Mouse (Mus musculus): ENCODE data around the gene Usp9x. TPM values are rescaled to one million over a fixed set of nuclear protein-coding genes. Genes with fewer than 3 reads are reported as not detected.

Usp9x gene
- polyA plus RNA-seq, 1 experiment from 2014 or later, result 47.0 TPM

DNA sequence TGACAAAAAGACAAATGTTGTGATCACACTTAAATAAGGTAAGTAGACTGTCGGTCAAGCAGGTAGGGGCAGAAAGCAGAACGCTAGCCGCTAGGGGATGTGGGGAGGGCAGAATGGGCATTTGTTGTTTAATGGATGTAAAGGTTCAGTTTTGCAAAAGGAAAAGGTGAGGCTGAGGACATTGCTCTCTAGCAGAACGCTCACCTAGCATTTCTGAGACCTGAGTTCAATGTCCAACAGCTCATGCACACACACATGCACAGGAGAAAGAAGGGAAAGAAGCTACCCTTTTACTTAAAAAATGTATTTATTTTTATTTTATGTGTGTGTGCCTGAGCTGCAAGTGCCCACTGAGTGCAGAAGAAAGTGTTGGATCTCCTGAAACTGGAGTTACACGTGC lies 26.6 kb upstream of the Usp9x start:
- ATAC-seq (ENCODE audit: insufficient number of reproducible peaks, insufficient read depth, low FRiP score, low TSS enrichment), result no peak
- WGBS, result 86% methylated on average over 5 of the region's 5 CpGs
- Histone ChIP-seq H3K4me1 (no peaks in the 10 kb centered on the region), H3K27me3 (peaks cover 6% of the 10 kb centered on the region; the same call in 1 of the 2 replicates), H3K9ac (no peak overlapping the region), H3K4me3 (no peak overlapping the region), H3K9me3 (no peaks in the 10 kb centered on the region), H3K36me3 (no peaks in the 10 kb centered on the region), H3K4me2 (replicated peaks) (no peak overlapping the region), H3K27ac (no peak overlapping the region)

DNA sequence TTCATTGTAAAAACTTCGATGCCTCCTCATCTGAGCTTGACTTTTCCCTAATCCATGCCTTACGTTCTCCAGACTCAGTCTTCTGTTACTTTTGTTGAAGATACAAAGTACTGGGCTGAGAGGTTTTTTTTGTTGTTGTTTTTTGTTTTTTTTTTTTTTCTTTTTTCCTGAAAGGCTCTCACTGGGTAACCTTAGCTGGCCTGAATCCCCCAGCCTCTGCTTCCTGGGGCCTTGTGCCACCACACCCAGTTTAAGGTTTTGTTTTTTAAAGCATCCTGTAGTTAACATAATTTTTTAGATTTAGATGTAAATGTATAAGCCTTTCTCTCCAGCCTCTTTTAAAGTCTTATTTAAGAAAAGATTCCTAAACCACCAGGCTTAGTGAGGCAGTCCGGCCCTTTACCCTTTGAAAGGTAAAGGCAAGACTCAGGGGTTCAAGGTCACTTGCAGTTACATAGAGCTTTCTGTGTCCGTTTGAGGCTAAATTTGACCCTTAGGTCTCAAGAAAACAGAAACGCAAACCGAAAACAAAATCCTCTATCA lies 24.3 kb upstream of the Usp9x start:
- Histone ChIP-seq H3K36me3 (no peaks in the 10 kb centered on the region), H3K4me1 (no peaks in the 10 kb centered on the region), H3K4me3 (no peak overlapping the region), H3K4me2 (replicated peaks) (no peak overlapping the region; the same call in 1 of the 2 replicates), H3K9me3 (no peaks in the 10 kb centered on the region), H3K27ac (no peak overlapping the region), H3K9ac (no peak overlapping the region), H3K27me3 (no peaks in the 10 kb centered on the region)
- ATAC-seq (ENCODE audit: insufficient number of reproducible peaks, insufficient read depth, low FRiP score, low TSS enrichment), result no peak
- WGBS, result 32% methylated on average over 6 of the region's 6 CpGs

DNA sequence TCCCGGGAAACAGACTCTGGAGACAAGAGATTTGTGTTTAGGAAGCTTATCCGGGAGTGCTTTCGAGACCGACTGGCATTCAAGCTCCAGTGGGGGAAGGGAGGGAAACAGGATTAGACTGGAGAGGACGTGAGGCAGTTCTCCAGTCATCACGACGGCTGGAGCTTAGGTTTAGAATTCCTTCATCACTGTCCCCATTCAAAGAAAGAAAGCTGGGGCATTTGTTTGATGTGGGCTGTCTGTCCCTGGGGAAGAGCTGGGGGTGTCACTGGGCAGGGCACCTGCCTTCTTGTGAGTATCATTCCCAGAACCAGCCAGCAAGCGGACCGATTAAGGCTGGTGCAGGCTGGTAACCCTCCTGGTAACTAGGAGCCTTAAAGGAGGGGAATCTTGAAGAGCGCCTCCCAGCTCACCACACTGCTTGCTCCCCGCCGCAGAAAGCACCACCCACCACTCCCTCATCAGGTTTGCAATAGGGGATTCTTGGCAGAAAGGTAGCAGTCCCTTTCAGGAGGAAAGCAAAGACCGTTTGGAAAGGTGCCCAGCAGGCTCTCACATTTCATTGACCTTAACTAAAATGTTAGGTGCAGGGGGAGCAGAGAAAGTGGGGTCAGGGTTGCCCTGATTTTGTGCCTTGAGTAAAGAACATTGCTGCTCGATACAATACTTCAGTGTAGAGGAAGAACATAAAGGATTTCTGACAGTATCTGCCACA lies 23.5 kb upstream of the Usp9x start:
- Histone ChIP-seq H3K36me3 (no peaks in the 10 kb centered on the region), H3K9ac (no peak overlapping the region), H3K27ac (peak overlapping the region; percentile 74; the same call in 1 of the 2 replicates), H3K4me3 (no peak overlapping the region), H3K4me2 (replicated peaks) (peak overlapping the region; percentile 43), H3K27me3 (no peaks in the 10 kb centered on the region), H3K4me1 (no peaks in the 10 kb centered on the region), H3K9me3 (no peaks in the 10 kb centered on the region)
- ATAC-seq (ENCODE audit: insufficient number of reproducible peaks, insufficient read depth, low FRiP score, low TSS enrichment), result no peak
- WGBS, result 14% methylated on average over 14 of the region's 14 CpGs

DNA sequence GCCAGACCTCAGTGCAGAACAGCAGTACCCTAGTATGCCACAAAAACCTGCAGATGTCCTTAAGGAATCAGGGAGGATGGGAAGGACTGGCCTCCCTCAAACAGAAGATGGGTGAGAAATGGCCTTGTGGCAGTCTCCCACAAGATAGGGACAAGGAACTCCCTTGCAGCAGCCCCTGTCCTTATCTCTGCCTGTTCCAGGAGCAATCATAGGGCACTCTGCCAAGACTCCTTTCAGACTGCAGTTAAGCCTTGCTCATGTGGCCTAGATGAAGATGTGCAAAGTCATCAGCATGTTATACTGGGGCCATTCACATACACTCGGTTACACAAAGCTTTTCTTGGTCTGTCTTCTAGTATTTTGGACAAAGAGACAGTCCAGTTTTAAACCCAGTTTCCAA lies 16.7 kb upstream of the Usp9x start:
- H3K4me1 ChIP-seq, result no peaks in the 10 kb centered on the region
- 0 out of 2 replicates have a peak, but pooled peaks cover 4% of the 10 kb centered on the region for H3K27me3 ChIP-seq
- no peak overlapping the region for H3K27ac ChIP-seq
- H3K9ac ChIP-seq, result no peak overlapping the region
- ATAC-seq (ENCODE audit: insufficient number of reproducible peaks, insufficient read depth, low FRiP score, low TSS enrichment), result no peak
- H3K4me3 ChIP-seq, result no peak overlapping the region
- H3K9me3 ChIP-seq, result no peaks in the 10 kb centered on the region
- WGBS, result 89% methylated on average over 1 of the region's 1 CpGs
- no peak overlapping the region for H3K4me2 ChIP-seq (replicated peaks)
- no peaks in the 10 kb centered on the region for H3K36me3 ChIP-seq

DNA sequence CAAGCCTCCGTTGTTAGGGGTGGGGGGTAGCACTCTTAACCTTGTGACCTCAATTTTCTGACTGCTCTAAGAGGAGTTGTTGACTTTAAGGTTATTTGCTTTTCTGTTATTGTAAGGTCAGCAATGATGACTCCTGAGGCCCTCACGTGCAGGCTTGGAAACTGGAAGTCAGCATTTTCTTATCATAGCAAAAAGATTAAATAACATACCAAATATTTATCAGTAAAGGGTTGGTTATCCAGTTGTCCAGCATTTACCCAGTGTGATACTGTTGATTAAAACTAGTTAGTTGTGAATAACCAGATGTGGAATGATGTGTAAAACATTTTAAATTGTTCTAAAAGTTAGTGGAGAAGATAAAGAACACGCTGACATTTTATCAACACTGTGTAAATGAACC lies 9.3 kb upstream of the Usp9x start:
- WGBS, result 41% methylated on average over 3 of the region's 3 CpGs
- no peak for ATAC-seq (ENCODE audit: insufficient number of reproducible peaks, insufficient read depth, low FRiP score, low TSS enrichment)
- Histone ChIP-seq H3K36me3 (no peaks in the 10 kb centered on the region), H3K27ac (no peak overlapping the region), H3K27me3 (no peaks in the 10 kb centered on the region), H3K4me3 (no peak overlapping the region), H3K4me1 (no peaks in the 10 kb centered on the region), H3K9ac (no peak overlapping the region), H3K4me2 (replicated peaks) (no peak overlapping the region), H3K9me3 (no peaks in the 10 kb centered on the region)

DNA sequence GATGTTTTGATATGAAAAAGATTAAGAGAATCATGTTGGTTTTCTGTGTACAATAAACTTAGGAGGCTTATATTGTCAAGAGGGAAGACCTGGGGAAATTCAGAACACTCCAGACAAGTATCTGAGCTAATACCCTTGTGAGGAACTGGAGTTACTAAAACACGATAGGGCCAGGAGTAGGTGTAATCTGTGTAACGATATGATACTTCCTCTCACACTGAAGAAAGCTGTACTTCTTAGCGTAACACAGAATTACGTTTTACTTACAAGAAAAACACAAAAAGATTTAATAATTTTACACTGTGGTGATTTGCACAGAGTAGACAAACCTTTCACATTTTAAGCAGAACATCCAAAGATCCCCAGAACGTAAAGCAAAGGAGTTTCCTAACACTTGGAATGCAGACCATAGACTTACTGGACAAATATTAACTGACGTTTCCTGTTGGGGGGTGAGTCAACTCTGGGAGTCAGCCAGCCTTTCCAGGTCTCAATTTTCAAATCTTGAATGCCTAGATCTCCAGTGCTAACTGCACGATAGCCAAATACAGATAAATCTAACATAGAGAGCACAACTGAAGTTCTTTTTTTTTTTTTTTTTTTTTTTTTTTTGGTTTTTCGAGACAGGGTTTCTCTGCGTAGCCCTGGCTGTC lies 6.9 kb upstream of the Usp9x start:
- Histone ChIP-seq H3K36me3 (no peaks in the 10 kb centered on the region), H3K9me3 (no peaks in the 10 kb centered on the region), H3K9ac (no peak overlapping the region), H3K4me1 (no peaks in the 10 kb centered on the region), H3K27me3 (no peaks in the 10 kb centered on the region), H3K4me3 (no peak overlapping the region), H3K4me2 (replicated peaks) (no peak overlapping the region), H3K27ac (no peak overlapping the region)
- no peak for ATAC-seq (ENCODE audit: insufficient number of reproducible peaks, insufficient read depth, low FRiP score, low TSS enrichment)
- WGBS, result 72% methylated on average over 7 of the region's 9 CpGs

DNA sequence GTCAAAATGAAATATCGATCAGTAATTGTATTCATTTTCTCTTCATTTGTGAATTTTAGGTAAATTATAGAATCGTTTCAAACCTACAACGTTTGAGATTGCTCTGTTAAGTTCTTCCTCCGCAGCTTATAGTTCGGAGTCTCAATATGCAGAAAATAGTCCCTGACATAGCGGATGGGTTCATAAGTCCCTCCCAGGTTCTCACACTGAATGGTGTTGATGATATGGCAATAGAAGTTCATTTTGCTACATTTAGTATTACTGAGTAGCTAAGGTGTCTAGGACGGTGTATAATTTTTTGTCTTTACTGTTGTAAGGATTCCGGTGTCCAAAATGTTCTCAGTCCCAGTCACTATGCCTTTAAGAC lies 1.1 kb upstream of the Usp9x start:
- H3K9me3 ChIP-seq, result no peaks in the 10 kb centered on the region
- H3K27me3 ChIP-seq, result peaks cover 16% of the 10 kb centered on the region
- H3K4me1 ChIP-seq, result no peaks in the 10 kb centered on the region; the same call in 1 of the 2 replicates
- no peaks in the 10 kb centered on the region for H3K36me3 ChIP-seq
- H3K4me2 ChIP-seq (replicated peaks), result peak overlapping the region; percentile 41
- H3K9ac ChIP-seq, result 0 out of 2 replicates have a peak overlapping the region, but pooled peaks have one; percentile 50
- H3K27ac ChIP-seq, result peak overlapping the region; percentile 94
- WGBS, result 31% methylated on average over 8 of the region's 8 CpGs
- H3K4me3 ChIP-seq, result peak overlapping the region; percentile 70
- no peak for ATAC-seq (ENCODE audit: insufficient number of reproducible peaks, insufficient read depth, low FRiP score, low TSS enrichment)

DNA sequence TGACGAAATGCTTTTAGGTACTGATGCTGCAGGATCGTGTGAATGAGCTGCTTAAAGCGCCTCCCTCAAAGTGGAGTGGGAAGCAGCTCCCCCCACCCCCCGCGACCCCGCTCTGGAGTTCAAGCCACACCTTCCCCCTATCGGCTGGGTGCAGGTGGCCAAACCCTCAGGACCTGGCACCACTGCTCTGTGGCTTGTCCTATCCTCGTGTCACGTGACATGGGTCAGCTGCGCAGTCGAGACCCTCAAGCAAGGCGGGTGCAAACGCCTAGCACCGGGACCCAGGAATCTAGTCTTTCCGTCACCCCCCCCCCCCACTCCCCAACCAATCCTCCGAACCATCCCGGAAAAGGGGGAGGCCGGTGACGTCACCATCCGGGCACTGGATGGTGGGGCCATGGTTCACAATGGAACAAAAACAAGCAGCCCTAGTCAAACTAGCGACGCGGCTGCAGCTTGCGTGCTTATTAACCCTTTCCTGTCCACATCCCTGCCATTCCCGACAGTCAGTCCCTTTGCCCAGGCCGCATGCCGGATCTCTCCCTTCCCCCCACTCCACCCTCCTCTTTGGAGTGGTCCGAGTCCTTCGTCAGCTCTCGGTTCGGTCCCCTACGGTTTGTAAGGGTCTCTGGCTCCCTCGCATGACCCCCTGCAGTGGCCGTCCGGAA lies 591 bp upstream of the Usp9x start:
- Histone ChIP-seq H3K27ac (peak overlapping the region; percentile 94), H3K9ac (peak overlapping the region; percentile 50), H3K4me1 (no peaks in the 10 kb centered on the region; the same call in 1 of the 2 replicates), H3K4me3 (peak overlapping the region; percentile 70), H3K4me2 (replicated peaks) (peak overlapping the region; percentile 41), H3K9me3 (no peaks in the 10 kb centered on the region), H3K27me3 (peaks cover 16% of the 10 kb centered on the region), H3K36me3 (no peaks in the 10 kb centered on the region)
- WGBS, result 21% methylated on average over 35 of the region's 35 CpGs
- ATAC-seq (ENCODE audit: insufficient number of reproducible peaks, insufficient read depth, low FRiP score, low TSS enrichment), result peak; percentile 94

DNA sequence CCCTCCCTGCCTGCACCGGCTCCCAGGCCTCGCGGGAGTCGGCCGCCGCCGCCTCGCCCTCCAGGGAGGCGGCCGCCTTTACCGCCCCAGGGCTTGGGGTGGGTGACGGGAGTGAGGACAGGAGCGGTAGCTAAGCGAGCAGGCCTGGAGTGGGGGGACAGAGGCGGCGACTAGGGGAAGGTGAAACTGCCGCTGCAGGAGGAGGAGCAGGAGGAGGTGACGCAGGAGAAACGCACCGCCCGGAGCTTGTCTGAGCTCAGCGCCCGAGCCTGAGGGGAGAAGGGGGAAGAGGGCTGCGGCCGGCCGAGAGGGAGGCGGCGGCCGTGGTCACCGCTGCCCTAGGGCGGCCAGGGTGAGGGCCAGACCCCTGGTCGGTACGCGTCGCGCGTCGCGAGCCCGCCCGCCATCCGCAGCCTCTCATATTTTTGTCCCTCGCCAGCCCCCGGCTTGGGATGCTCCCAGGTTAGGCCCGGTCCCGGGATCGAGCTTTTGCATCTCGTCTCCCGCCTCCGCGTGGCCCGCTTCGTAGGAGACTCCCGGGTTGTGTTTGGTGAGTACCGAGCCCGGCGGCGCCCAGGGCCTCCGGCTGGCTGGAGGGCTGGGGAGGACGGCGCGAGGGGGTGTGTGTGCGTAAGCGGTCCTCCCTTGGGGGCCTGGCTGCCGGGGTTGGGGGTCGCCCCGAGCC lies 620 bp downstream of the Usp9x start:
- 30% methylated on average over 42 of the region's 67 CpGs for whole genome bisulfite sequencing
- H3K4me1 ChIP-seq, result no peaks in the 10 kb centered on the region; the same call in 1 of the 2 replicates
- H3K36me3 ChIP-seq, result no peaks in the 10 kb centered on the region
- peak overlapping the region; percentile 70 for H3K4me3 ChIP-seq
- H3K4me2 ChIP-seq (replicated peaks), result peak overlapping the region; percentile 22; the same call in 1 of the 2 replicates
- H3K27ac ChIP-seq, result peak overlapping the region; percentile 94
- peaks cover 16% of the 10 kb centered on the region for H3K27me3 ChIP-seq
- peak; percentile 25 for ATAC-seq (ENCODE audit: insufficient number of reproducible peaks, insufficient read depth, low FRiP score, low TSS enrichment)
- peak overlapping the region; percentile 81 for H3K9ac ChIP-seq
- H3K9me3 ChIP-seq, result no peaks in the 10 kb centered on the region

DNA sequence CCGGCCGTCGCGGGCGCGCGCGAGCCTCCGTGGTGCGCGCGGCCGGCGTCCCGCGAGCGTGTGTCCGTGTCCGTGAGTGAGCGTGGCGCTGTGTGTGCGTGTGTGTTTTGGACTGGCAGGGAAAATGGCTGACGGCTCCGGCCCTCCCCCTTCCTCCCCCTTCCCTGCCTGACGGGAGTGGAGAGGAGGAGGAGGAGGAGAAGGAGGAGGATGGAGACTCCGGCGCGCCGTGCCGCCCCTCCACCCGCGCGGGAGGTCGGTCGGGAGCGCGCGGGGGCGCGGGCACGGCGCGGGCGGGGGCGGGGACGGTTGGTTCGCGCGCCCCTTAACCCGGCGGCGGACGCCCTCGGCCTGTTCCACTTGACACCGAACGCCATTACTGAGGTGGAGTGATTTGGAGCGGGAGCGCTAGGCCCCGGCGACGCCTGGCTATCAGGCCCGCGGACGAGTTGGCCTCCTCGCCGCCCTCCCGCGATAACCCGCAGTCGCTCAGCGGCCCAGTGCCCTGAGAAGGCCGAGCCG lies 1.2 kb downstream of the Usp9x start:
- H3K4me2 ChIP-seq (replicated peaks), result peak overlapping the region; percentile 46
- H3K9ac ChIP-seq, result peak overlapping the region; percentile 81
- H3K27me3 ChIP-seq, result peaks cover 16% of the 10 kb centered on the region
- whole genome bisulfite sequencing, result 12% methylated on average over 48 of the region's 73 CpGs
- H3K36me3 ChIP-seq, result no peaks in the 10 kb centered on the region
- ATAC-seq (ENCODE audit: insufficient number of reproducible peaks, insufficient read depth, low FRiP score, low TSS enrichment), result peak; percentile 48
- no peaks in the 10 kb centered on the region; the same call in 1 of the 2 replicates for H3K4me1 ChIP-seq
- H3K27ac ChIP-seq, result peak overlapping the region; percentile 94
- peak overlapping the region; percentile 70 for H3K4me3 ChIP-seq
- H3K9me3 ChIP-seq, result no peaks in the 10 kb centered on the region

DNA sequence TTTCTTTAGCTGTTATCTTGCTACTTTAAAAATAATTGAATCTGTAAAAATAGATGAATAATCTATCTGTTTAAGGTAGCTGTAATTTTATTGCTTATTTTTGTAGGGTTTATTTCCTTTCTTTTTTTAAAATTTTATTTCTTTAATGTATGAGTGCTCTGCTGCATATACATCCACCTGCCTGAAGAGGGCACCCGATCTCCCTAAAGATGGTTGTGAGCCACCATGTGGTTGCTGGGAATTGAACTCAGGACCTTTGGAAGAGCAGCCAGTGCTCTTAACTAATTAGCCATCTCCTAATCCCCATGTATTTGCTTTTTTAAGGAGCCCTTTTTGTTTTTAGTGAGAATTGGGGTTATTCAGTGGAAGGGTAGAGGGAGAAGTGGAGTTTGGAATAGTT lies 14.3 kb downstream of the Usp9x start:
- H3K4me3 ChIP-seq, result no peak overlapping the region
- H3K36me3 ChIP-seq, result no peaks in the 10 kb centered on the region
- no peaks in the 10 kb centered on the region for H3K27me3 ChIP-seq
- H3K9me3 ChIP-seq, result no peaks in the 10 kb centered on the region
- no peak overlapping the region for H3K4me2 ChIP-seq (replicated peaks)
- WGBS, result 80% methylated on average over 1 of the region's 1 CpGs
- no peak for ATAC-seq (ENCODE audit: insufficient number of reproducible peaks, insufficient read depth, low FRiP score, low TSS enrichment)
- H3K9ac ChIP-seq, result no peak overlapping the region
- H3K4me1 ChIP-seq, result no peaks in the 10 kb centered on the region
- H3K27ac ChIP-seq, result no peak overlapping the region

Data from embryonic facial prominence, embryonic 12.5 days (tissue).